Mouse (Mus musculus) cerebellum, adult 2 months (tissue): Measurements from ENCODE around the gene Cfap100.

ENCODE experiments used
- CTCF ChIP-seq: fragments of 200-500 bp; IDR thresholded peaks from 2 replicates; pipeline ENCODE4 v1.5.1; 2011; ENCODE audit warnings: low read depth, mild to moderate bottlenecking, control low read depth, low read length, moderate library complexity, borderline replicate concordance; ENCODE audit not compliant: insufficient read depth
- POLR2A ChIP-seq: fragments of 200-500 bp; IDR thresholded peaks from 2 replicates; pipeline ENCODE4 v1.6.1; 2011; ENCODE audit warnings: low read length, control low read depth, borderline replicate concordance; ENCODE audit not compliant: insufficient read depth

DNA sequence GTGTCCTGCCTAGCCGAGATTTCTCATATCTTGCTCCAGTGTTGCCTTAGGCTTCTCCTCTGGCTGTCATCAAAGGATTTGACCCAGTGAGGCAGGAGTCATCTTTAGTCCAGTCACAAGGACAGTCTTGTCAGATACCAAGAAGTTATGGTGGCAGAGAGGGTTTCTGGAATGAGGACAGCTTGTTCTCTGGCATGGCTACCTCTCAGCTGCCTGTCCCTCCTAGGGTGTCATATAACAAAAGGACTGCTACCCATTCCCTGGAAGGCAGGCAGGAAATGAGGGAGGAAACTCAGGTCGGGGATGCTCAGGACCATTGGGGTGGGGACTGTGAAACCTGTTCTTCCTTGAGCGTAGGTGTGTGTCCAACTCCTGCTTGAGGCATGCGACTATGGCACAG lies 43.5 kb upstream of the Cfap100 start:
- no peak for TF ChIP-seq CTCF
- no peak for TF ChIP-seq POLR2A
